Mouse (Mus musculus) B cell, adult 2 months (primary cell): ENCODE data around the gene Vgll3.

Source experiments
- DNase-seq, 2 experiments: peaks; one replicate each; pipeline ENCODE4 v3.0.0; 2022

The Vgll3 gene

GRCm38 (mm10) chr16:65814918-65815881 is at the start of gene Vgll3:
Vgll3 (plus strand) TSS chr16:65815257.
- no peak for DNase-seq

- DNase-seq = no peak
Measured at GRCm38 (mm10) chr16:65765976-65766375, 49.1 kb upstream of the Vgll3 start.

GRCm38 (mm10) chr16:65785959-65786358 is 29.1 kb upstream of the Vgll3 start:
- no peak for DNase-seq

- DNase-seq = no peak
Measured at GRCm38 (mm10) chr16:65816059-65816458, 1.0 kb downstream of the Vgll3 start.

GRCm38 (mm10) chr16:65818779-65819178 is 3.7 kb downstream of the Vgll3 start:
- DNase-seq = no peak

GRCm38 (mm10) chr16:65820803-65821202 is 5.7 kb downstream of the Vgll3 start:
- DNase-seq = no peak

- DNase-seq = no peak
Measured at GRCm38 (mm10) chr16:65823721-65824120, 8.7 kb downstream of the Vgll3 start.

- DNase-seq = no peak
Measured at GRCm38 (mm10) chr16:65828141-65828565, 13.1 kb downstream of the Vgll3 start.

GRCm38 (mm10) chr16:65829096-65829495 is 14.0 kb downstream of the Vgll3 start:
- DNase-seq = no peak

- no peak for DNase-seq
Measured at GRCm38 (mm10) chr16:65834721-65835120, 19.7 kb downstream of the Vgll3 start.

GRCm38 (mm10) chr16:65850126-65850525 is 35.1 kb downstream of the Vgll3 start:
- no peak for DNase-seq

GRCm38 (mm10) chr16:65864471-65864870 is 49.4 kb downstream of the Vgll3 start:
- no peak for DNase-seq

- no peak for DNase-seq
Measured at GRCm38 (mm10) chr16:65867927-65868326, 52.9 kb downstream of the Vgll3 start.

- no peak for DNase-seq
Measured at GRCm38 (mm10) chr16:65868933-65869332, 53.9 kb downstream of the Vgll3 start.

GRCm38 (mm10) chr16:65888940-65889339 is 73.9 kb downstream of the Vgll3 start:
- DNase-seq = no peak
